Mouse (Mus musculus): ENCODE measurements around the gene Ppp1r7.
A peak's percentile ranks its signal among the peaks of the same experiment; 100 is the strongest.
"Not testable (repeated sequence)": the region's sequence is repeated elsewhere in the genome, so short reads cannot be mapped to it uniquely, and the experiment has no call there.

The Ppp1r7 gene

DNA sequence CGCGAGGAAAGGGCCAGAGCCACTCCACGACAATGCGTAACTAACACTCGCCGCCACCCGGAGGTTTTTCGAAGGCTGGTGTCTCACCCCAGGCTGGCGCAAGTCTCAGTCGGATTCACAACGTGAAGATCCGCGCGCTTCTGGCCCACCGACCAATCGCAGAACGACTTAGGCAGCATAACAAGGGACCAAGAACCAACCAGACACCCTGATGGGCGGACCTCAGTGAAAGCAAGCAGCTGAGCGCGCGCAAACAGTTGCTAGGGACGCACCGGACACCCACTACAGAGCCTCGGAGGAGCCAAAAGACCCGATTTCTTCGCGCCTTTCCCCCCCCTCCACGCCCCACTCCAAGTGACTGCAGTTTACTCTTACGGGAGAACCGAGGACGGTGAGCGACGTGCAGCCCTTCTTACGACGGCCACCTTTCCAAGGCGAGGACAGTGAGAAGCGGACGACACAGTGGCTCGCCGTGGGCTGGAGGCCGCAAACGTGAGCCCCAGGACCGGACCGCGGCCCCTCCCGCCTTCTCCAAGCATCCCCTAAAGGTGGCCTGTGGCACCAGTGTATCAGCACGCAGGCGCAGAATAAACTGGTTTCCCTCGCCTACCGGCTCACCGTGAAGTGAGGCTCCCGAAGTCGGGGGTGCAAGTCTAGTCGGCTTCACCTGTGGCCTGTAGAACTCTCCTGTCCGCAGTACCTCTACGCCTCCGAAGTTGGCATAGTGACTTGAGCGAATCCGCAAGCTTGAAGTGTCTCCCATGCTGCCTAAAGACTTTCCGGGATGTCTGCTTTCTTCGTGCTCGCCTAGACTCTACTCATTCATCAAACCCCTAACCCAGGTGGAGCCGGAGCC lies at the start of gene Ppp1r7, which contains the start of gene Pask:
Ppp1r7 (plus strand) TSS at position 207 of the 856 bp plus-strand sequence.
Pask (minus strand) TSS at position 835 of the 856 bp plus-strand sequence.
- no peaks in the 10 kb centered on the region for H3K36me3 ChIP-seq (ENCODE audit: control insufficient read depth, insufficient read depth, low read length, poor library complexity, severe bottlenecking)
- DNase-seq (ENCODE audit: low read depth, low spot score), result peak; percentile 97
- no peaks in the 10 kb centered on the region for H3K27me3 ChIP-seq (ENCODE audit: control insufficient read depth, insufficient read depth, low read length, poor library complexity, severe bottlenecking)

DNA sequence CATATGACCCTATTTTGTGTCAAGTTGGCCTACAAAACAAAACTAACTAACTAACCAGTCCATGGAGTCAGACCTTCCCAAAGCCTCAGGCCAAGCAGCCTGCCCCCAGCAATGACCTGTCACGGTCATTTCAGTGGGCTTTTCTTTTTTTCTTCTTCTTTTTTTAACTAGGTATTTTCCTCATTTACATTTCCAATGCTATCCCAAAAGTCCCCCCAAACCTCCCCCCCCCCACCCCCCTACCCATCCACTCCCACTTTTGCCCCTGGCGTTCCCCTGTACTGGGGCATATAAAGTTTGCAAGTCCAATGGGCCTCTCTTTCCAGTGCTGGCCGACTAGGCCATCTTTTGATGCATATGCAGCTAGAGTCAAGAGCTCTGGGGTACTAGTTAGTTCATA lies 48.2 kb upstream of the Ppp1r7 start:
- H3K27me3 ChIP-seq (ENCODE audit: control insufficient read depth, insufficient read depth, low read length, poor library complexity, severe bottlenecking); DNase-seq (ENCODE audit: low read depth, low spot score); H3K36me3 ChIP-seq (ENCODE audit: control insufficient read depth, insufficient read depth, low read length, poor library complexity, severe bottlenecking): not testable (repeated sequence)

DNA sequence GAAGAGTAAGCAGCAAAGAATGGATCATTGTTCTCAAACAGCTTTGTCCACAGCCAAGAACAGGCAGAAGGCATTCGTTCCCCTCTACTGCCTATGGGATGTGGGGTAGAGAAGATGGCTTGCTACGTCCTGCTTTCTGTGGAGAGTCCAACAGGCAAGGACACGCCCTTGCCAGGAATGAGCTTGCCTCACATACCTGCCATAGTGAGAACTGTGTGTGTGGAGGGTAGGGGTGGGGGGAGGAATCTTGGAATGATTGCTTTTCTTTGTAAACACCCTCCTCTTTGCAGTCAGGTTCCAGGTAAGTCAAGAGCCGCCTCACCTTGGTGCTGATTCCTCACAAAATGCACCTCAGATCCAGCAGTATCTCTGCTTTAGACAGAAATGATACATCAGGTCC lies 42.9 kb upstream of the Ppp1r7 start:
- Histone ChIP-seq H3K36me3 (ENCODE audit: control insufficient read depth, insufficient read depth, low read length, poor library complexity, severe bottlenecking) (no peaks in the 10 kb centered on the region; the same call in 1 of the 2 replicates), H3K27me3 (ENCODE audit: control insufficient read depth, insufficient read depth, low read length, poor library complexity, severe bottlenecking) (no peaks in the 10 kb centered on the region)
- no peak for DNase-seq (ENCODE audit: low read depth, low spot score)

DNA sequence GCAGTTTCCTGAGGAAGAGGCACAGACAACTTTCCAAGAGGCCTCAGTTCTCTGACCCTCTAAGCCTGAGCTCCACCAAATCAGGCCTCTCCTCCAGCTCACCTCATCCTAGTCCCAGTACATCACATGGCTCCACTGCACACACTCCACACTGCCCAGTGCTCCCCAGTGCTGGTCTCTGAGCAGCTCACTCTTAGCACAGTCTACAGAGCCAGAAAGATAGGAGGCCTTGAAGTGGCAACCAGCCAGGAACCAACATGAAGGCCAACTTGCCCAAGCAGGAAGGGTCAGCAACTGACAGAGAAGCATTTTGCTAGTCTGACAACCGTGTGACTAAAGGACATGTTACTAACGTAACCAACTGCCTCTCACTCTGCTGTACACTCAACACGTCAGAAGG lies 42.1 kb upstream of the Ppp1r7 start:
- Histone ChIP-seq H3K36me3 (ENCODE audit: control insufficient read depth, insufficient read depth, low read length, poor library complexity, severe bottlenecking) (no peaks in the 10 kb centered on the region; the same call in 1 of the 2 replicates), H3K27me3 (ENCODE audit: control insufficient read depth, insufficient read depth, low read length, poor library complexity, severe bottlenecking) (no peaks in the 10 kb centered on the region)
- DNase-seq (ENCODE audit: low read depth, low spot score), result no peak

DNA sequence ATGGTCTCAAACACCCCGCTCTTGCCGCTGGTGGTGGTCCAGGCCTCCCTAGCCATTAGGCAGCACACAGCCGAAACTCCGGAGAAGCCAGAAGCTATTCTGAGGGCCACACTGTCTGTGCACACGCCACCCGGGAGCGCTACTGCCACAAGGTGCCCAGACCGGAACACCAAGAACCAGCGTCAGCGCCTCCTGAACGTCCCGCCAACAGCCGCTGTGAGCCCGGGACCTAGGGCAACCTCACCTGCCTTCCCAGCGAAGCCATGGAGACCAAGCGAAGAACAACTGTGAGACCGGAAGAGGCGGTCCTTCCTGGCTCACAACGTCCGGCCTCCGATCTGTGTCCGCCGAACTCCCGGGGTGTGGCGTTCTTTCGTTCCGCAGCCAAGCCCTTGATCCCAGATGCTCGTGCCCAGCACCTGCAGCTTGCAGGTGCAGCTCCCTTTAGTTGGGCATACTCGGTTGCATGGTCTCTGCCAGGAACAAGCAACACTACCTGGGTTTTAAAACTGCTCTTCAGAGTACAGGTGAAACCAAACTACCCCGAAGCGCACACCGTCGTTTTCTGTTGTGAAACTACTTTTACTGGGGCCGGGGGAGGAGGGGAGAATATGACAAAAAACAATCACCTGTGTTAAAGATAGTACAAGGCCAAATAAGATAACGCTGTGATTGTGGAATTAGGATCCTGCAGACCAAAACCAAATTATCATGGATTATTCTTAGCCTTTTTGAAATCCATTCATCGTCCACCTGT lies 36.9 kb upstream of the Ppp1r7 start, which contains the start of gene Mterf4:
Mterf4 (minus strand) TSS at position 335 of the 757 bp plus-strand sequence.
- Histone ChIP-seq H3K27me3 (ENCODE audit: control insufficient read depth, insufficient read depth, low read length, poor library complexity, severe bottlenecking) (no peaks in the 10 kb centered on the region), H3K36me3 (ENCODE audit: control insufficient read depth, insufficient read depth, low read length, poor library complexity, severe bottlenecking) (no peaks in the 10 kb centered on the region)
- DNase-seq (ENCODE audit: low read depth, low spot score), result peak; percentile 84

DNA sequence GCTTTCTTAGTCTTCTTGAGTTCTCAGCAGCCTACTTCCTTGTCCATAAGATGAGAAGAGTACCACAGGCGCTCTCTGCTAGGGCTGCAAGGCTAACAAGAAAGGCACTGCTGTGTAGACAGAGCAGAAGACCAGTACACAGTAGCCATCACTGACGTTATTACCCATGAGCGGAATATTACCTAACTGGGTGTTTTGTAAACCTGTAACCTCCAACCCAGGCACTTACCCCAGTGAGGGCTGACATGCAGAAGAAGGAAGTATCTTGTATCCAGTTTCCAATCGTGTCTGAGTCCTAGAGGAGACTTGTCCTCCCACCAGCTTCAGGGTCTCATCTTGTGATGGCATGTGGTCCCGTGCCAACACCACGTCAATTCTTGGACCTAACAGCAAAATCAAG lies 18.7 kb upstream of the Ppp1r7 start:
- Histone ChIP-seq H3K27me3 (ENCODE audit: control insufficient read depth, insufficient read depth, low read length, poor library complexity, severe bottlenecking) (no peaks in the 10 kb centered on the region), H3K36me3 (ENCODE audit: control insufficient read depth, insufficient read depth, low read length, poor library complexity, severe bottlenecking) (no peaks in the 10 kb centered on the region)
- DNase-seq (ENCODE audit: low read depth, low spot score), result no peak

DNA sequence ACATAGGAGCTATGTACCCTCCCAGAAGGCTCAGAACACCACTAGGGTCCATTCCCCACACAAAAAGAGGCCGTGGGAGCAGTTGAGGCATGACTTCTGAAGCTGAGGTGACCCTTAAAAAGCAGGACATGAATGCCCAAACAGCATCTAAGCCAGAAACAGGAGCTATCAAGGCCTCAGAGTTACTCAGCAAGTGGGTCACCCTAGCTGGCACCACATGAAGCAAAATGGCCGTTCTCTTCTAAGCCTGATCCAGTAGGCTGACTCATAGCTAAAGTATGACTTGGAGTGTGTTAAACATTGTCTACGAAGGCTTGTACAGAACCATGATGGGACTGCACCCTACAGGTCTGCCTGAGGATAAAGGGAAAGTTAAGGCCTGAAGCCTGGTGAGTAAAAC lies 16.2 kb upstream of the Ppp1r7 start:
- no peaks in the 10 kb centered on the region for H3K36me3 ChIP-seq (ENCODE audit: control insufficient read depth, insufficient read depth, low read length, poor library complexity, severe bottlenecking)

DNA sequence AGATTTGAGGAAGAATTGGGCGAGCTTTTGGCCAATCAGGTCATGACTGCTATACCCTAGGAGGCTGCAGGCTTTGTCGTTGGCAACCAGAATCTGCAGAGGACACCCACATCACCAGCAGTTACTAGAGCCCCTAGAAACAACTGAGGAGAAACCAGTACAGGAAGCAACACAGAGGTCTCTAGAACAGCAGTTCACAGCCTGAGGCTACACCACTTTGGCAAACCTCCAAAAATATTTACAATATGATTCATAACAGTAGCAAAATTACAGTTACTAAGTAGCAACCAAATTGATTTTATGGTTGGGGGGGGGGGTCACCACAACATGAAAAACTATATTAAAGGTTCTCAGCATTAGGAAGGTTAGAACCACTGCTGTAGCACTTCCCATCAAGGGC lies 8.0 kb upstream of the Ppp1r7 start:
- Histone ChIP-seq H3K36me3 (ENCODE audit: control insufficient read depth, insufficient read depth, low read length, poor library complexity, severe bottlenecking) (no peaks in the 10 kb centered on the region), H3K27me3 (ENCODE audit: control insufficient read depth, insufficient read depth, low read length, poor library complexity, severe bottlenecking) (no peaks in the 10 kb centered on the region)
- DNase-seq (ENCODE audit: low read depth, low spot score), result no peak

More for the DNA sequence above, 16.2 kb upstream of the Ppp1r7 start:
- no peak for DNase-seq (ENCODE audit: low read depth, low spot score)
- no peaks in the 10 kb centered on the region for H3K27me3 ChIP-seq (ENCODE audit: control insufficient read depth, insufficient read depth, low read length, poor library complexity, severe bottlenecking)

DNA sequence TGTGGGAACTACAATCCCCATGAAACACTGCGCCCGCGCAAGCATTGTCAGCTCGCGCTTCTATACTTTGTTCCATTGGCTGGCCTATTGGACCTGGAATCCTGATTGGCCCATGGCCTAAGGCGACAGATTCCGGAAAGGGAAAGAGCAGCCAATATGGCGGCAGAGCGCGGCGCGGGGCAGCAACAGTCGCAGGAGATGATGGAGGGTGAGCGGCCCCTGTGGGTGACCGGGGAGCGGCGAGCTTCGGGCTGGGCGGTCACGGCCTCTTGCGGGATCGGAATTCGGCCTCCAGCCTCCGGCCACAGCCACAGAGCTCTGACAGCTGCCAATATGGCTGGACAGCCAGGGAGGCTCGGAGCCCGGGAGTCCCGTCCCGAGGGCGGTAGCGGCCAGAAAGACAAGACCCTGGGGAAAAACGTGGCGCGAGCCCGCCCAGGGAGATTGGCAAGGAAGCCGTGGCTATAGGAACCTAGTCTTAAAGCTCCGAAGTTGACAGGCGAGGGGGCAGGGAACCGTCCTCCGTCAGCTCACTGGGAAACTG lies 922 bp downstream of the Ppp1r7 start:
- no peaks in the 10 kb centered on the region for H3K36me3 ChIP-seq (ENCODE audit: control insufficient read depth, insufficient read depth, low read length, poor library complexity, severe bottlenecking)
- DNase-seq (ENCODE audit: low read depth, low spot score), result peak; percentile 95
- H3K27me3 ChIP-seq (ENCODE audit: control insufficient read depth, insufficient read depth, low read length, poor library complexity, severe bottlenecking), result no peaks in the 10 kb centered on the region

DNA sequence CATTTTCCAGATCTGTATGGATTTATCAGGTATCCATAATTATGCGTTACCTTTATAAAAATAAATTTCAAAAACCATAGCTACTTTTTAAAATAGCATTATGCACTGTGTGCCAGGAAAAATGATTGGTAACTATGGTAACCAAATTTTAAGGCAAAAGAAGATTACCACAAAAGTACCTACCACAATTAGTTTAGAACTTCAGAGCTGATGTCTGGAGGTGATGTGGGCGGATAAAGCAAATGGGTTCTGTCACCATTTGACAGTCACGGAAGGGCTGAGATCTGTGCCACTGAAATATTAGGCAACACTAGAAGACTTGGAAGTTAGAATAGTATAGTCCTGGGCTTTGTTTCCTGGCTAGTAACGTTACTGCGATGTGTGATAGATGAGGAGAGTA lies 4.5 kb downstream of the Ppp1r7 start:
- no peak for DNase-seq (ENCODE audit: low read depth, low spot score)
- H3K36me3 ChIP-seq (ENCODE audit: control insufficient read depth, insufficient read depth, low read length, poor library complexity, severe bottlenecking), result peaks cover 4% of the 10 kb centered on the region; the same call in 1 of the 2 replicates
- no peaks in the 10 kb centered on the region for H3K27me3 ChIP-seq (ENCODE audit: control insufficient read depth, insufficient read depth, low read length, poor library complexity, severe bottlenecking)

DNA sequence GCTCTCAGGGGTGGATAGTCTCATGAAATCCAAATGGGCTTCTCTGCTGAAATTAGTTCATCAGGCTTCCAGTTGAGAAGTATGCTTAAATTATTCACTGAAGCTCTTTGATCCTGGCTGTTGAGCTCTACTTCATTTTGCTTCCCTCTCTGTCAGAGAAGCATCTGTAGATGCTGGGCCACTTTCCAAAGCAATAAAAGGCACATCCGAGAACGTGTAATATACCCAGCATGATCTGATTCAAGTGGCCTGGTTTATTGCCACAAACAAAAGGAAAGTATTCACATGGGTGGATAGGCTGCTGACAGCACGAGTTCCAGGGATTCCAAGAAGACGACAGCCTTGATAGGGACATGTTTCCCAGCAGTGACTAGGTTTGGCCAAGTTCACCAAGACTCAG lies 7.0 kb downstream of the Ppp1r7 start:
- no peak for DNase-seq (ENCODE audit: low read depth, low spot score)
- Histone ChIP-seq H3K36me3 (ENCODE audit: control insufficient read depth, insufficient read depth, low read length, poor library complexity, severe bottlenecking) (peaks cover 9% of the 10 kb centered on the region; the same call in 1 of the 2 replicates), H3K27me3 (ENCODE audit: control insufficient read depth, insufficient read depth, low read length, poor library complexity, severe bottlenecking) (no peaks in the 10 kb centered on the region)

DNA sequence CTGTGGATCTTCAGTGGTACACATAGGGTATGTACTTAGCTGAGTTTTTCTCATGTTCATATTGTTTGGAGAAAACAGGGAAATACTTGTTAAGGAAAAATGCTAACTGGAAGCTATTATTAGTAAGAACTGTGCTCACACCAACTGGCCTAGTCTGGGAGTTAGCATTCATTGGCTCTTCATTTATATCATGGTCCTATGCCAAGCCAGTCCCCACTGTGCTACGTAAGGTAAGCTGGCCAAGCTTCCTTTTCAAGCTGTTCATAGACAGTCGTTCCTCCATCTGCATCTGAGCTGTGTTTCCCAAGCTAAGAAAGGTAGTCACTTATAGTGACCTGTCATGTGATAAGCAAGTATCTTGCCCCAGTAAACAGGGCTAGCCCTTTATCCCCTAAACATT lies 10.1 kb downstream of the Ppp1r7 start:
- H3K36me3 ChIP-seq (ENCODE audit: control insufficient read depth, insufficient read depth, low read length, poor library complexity, severe bottlenecking), result peaks cover 12% of the 10 kb centered on the region; the same call in 1 of the 2 replicates
- H3K27me3 ChIP-seq (ENCODE audit: control insufficient read depth, insufficient read depth, low read length, poor library complexity, severe bottlenecking), result no peaks in the 10 kb centered on the region
- no peak for DNase-seq (ENCODE audit: low read depth, low spot score)

DNA sequence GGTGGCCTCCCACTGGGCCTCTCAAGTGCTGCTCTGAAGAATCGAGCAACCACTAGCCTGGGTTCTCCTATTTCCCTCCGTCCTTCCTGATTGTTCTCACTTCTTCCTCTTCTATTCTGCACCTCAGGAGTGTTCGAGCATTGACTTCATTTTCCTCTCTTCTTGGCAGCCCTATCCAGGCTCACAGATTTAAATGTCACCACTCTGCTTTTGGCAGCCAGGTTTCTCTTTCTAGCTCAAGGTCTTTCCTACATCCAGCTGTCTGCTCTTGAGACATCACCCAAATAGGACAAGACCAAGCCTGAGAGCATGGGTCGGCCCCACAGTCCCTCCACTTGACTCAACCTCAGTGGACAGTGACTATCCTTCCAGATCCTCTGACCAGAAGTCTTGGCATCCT lies 20.0 kb downstream of the Ppp1r7 start:
- Histone ChIP-seq H3K27me3 (ENCODE audit: control insufficient read depth, insufficient read depth, low read length, poor library complexity, severe bottlenecking) (no peaks in the 10 kb centered on the region), H3K36me3 (ENCODE audit: control insufficient read depth, insufficient read depth, low read length, poor library complexity, severe bottlenecking) (peaks cover 12% of the 10 kb centered on the region)
- no peak for DNase-seq (ENCODE audit: low read depth, low spot score)

DNA sequence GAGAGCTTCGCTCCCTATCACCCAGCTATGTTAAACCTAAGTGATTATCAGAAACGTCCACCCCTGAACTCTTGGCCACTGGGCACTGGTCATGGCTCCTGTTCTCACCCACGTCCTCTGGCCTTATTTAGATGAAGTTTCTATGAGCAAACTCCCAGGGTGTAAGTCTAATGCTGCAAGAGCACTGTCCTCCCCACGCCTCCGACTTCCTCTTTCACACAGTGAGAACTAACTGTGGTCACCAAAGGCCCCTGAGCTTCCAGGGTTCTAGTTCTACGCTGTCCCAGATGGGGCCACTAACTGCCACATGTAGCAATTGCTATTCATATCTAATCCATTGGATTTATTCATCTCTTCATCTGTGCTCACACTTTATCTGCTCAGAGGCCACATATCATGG lies 23.0 kb downstream of the Ppp1r7 start:
- H3K36me3 ChIP-seq (ENCODE audit: control insufficient read depth, insufficient read depth, low read length, poor library complexity, severe bottlenecking), result peaks cover 9% of the 10 kb centered on the region
- no peak for DNase-seq (ENCODE audit: low read depth, low spot score)

DNA sequence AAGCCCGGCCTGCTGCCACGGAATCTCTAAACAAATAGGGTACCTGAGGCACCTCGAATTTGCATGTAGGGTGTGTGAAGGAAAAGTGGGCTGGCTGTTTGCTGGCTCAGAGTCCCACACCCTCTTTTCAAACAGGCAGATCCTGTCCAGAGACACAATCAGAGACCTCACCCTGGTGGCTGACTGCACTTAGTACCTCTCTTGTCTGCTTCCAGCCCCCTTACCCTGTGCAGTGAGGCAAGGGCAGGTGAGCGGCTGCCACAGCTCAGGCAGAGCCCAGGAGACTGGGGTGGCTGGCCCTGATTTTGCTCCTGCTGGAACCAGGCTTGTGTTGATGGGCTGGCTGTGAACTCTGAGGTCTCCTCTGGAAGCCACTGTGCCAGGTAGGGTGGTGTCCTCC lies 31.0 kb downstream of the Ppp1r7 start, which contains the start of gene Ano7:
Ano7 (plus strand) TSS at position 266 of the 400 bp plus-strand sequence.
- Histone ChIP-seq H3K27me3 (ENCODE audit: control insufficient read depth, insufficient read depth, low read length, poor library complexity, severe bottlenecking) (no peaks in the 10 kb centered on the region), H3K36me3 (ENCODE audit: control insufficient read depth, insufficient read depth, low read length, poor library complexity, severe bottlenecking) (no peaks in the 10 kb centered on the region; the same call in 1 of the 2 replicates)
- no peak for DNase-seq (ENCODE audit: low read depth, low spot score)

More for the DNA sequence above, 23.0 kb downstream of the Ppp1r7 start:
- H3K27me3 ChIP-seq (ENCODE audit: control insufficient read depth, insufficient read depth, low read length, poor library complexity, severe bottlenecking), result no peaks in the 10 kb centered on the region

Measured in splenic B cell, adult 2 months (primary cell).